Mouse (Mus musculus): ENCODE results near the gene Kcnq1.
A peak's percentile ranks its signal among the peaks of the same experiment; 100 is the strongest.

The Kcnq1 gene

DNA sequence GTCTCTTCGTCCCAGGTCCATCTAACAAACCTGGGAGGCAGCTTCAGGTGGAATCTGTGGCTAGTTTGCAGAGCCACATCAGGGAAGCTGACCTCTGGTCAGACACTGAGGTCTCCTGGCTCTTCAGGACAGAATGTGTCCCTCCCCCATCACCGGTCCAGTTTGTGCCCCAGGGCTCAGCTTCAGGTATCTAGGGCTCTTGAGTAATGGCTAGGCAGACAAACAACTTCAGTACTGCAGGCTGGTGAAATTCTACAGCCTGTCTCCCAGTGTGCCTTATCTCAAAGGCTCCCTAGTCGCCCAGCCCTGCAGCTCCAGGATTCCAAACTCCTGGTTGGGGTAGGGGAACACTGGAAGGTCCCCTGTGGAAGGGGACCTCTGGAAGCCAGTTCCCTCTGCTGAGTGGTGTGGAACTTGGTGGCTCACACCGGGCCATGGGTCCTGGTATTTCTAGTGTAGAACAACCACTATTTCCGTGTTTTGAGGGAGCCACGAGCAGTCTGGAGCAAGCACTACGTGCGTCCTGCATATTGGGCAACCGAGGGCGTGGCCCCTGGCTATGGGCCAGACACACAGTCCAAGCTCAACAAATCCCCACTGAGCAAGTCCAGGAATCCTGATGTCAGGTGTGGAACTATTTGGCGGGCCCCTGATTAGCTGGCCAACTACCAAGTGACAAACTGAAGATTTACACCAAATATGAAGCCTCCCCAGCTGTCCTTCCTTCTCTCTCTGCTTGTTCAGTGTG lies 207.6 kb downstream of the Kcnq1 start:
- DNase-seq (ENCODE audit: low spot score), result peak; percentile 87

- no peak for DNase-seq (ENCODE audit: low spot score)
Observed at GRCm38 (mm10) chr7:143318512-143318911, 212.3 kb downstream of the Kcnq1 start.

DNA sequence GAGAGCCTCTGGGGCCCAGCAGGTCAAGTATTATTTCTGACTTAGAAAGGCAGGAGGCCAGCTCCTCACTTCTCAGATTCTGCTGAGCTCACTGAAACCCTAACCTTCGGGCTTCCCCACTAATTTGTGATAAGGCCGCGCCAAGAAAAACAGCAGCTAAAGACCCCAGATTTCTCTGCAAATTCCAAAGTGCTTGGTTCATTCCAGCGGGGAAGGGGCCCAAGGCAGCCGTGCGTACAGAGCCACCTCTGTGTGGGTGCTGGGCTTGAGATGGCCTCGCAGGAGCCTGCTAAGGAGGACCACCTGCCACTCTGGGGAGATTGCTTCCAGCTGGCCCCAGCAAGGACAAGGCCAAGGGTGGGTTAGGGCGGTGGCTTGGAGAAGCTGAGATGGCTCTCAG lies 214.2 kb downstream of the Kcnq1 start:
- peak; percentile 29 for DNase-seq (ENCODE audit: low spot score)

DNA sequence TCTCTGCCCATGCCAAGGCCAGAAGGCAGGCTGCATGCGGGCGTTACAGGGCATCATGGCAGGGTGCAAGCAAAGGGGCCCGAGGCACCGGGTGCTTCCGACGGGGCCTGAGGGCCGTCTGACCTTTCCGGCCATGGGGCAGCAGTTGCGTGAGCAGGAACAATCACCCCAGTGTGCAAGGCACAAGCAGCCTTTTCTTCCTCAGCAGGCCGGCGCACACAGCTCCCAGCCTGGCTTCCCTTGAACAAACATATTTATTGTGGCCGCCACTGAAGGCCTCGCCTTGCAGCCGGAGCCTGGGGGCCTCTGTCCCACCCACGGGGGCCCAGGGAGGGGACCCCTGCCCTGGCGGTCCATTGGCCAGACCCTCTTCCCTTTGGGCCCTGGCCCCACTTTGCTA lies 218.9 kb downstream of the Kcnq1 start:
- DNase-seq (ENCODE audit: low spot score), result no peak

DNA sequence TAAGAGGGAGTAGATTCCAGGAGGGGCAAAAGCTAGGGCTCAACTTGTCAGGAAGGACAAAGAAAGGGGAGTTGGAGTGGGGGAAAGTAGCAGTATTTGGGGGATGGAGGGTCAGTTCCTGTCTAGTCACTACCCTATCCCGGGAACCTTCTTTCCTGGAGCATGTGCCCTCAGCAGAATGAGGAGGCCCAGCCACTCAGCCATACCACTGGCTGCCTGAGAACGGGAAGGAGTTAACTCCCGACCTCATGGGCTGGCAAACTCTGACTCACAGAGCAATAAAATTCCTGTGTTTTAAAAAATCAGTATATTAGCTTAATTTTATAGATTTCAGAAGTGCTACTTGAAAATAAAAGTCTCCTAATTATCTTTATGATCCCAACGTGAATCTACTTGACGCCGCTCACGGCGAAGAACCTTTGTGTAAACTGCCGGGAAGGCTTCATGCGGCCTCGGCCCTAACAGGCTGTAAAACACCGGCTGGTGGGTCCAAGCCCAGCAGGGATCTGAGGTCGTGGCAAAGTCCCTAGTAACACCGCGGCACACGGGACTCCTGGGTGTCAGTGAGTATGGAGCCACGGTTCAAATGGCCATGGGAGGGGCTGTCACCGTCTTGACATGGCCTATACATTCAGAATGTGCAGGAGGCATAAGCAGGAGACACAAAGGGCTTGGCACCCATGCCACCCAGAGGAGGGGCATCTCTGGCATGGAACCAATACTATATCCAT lies 222.2 kb downstream of the Kcnq1 start:
- DNase-seq (ENCODE audit: low spot score), result no peak

GRCm38 (mm10) chr7:143329110-143329810 lies 223.1 kb downstream of the Kcnq1 start:
- DNase-seq (ENCODE audit: low spot score), result no peak

- DNase-seq (ENCODE audit: low spot score), result no peak
Observed at GRCm38 (mm10) chr7:143333040-143333439, 226.9 kb downstream of the Kcnq1 start.

- no peak for DNase-seq (ENCODE audit: low spot score)
Observed at GRCm38 (mm10) chr7:143333604-143334003, 227.4 kb downstream of the Kcnq1 start.

DNA sequence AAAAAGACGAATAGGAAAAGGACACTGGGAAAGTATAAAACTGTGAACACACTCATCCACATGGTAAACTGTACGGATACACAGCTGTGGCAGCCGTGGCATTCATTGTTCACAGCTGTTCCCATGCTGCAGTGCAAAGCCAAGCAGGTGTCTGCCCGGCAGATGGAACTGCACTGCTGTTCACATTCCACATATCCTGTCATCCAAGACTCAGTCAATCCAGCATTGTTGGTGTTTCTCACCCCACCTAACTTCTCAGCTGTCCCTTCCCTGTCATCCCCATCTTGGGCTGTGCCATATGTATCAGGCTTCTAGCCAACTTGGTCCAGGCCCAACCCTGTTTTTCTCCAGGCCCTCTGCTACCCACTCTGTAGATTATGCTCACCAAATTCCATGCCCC lies 232.5 kb downstream of the Kcnq1 start:
- DNase-seq (ENCODE audit: low spot score), result no peak

DNA sequence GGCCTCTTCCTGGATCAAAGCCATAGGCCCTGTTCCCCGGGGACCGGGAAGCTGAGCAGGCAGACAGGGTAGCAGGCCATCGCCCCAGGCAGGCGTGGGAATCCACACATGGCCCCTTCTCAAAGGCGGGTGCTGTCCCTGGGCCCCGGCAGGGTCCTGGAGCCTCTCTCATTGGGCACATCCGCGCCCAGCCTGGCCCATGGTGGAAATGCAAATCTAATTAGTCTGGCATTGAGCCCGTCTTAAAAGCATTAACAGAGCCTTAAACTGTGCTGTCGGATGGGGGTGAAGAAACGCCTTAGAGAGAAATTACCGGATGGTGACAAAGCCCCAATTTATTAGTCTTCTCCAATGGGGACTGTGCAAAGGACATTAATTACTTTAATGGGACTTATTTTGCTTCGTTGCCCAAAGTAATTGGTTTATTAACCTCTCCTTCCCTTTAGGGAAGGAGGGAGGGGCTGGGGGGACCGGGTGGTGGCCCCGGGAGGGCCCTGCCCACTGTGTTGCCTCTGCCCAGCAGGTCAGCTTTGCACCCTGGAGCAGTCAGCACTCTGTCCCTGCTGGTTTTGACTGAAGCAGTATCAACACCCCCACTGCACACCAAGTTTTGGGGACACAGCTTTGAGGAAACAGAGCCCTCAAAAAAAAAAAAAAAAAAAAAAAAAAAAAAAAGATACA lies 234.6 kb downstream of the Kcnq1 start:
- DNase-seq (ENCODE audit: low spot score), result no peak

- DNase-seq (ENCODE audit: low spot score), result peak; percentile 20
Observed at GRCm38 (mm10) chr7:143341301-143341980, 235.3 kb downstream of the Kcnq1 start.

DNA sequence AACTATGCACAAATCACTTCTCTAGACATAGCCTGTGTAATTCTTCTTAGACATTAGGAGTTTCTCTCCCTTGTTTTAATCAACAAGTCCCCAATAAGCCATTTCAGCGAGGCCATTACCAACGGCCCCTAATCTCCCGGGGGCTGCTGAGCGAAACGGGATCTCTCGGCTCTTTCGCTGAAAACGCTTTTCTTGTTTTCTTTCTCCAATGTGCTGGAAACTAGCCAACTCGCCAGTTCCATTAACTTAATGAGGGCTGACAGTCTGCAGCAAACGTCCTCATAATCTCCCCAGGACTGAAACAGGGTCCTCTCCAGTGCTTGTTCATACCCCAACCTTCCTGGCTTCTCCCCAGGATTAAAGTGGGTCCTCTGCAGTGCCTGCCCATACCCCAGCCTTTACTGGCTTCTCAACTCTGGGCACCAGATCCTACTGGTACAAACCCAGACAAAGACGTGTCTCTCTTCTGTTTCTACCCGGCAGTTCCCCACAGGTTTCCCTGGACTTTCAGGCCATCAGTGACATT lies 237.7 kb downstream of the Kcnq1 start:
- no peak for DNase-seq (ENCODE audit: low spot score)

GRCm38 (mm10) chr7:143349287-143349686 lies 243.1 kb downstream of the Kcnq1 start:
- DNase-seq (ENCODE audit: low spot score), result no peak

DNA sequence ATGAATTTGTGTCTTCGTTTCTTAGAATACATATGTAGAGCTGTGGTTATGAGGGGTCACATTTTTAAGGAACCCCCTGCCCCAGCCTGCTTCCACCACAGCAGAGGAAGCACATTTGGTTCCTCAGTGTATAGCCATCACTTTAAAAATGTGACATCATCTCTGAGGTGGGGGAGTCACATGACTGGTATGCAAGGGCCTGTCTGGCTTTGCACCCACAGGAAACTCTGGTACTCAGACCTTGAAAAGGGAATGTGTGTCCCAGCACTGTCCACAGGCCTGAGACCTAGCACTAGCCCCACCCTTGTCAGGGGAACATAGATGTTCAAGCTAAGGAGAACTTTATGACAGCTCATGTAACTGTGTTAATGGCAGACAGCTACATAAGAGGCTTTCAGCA lies 243.7 kb downstream of the Kcnq1 start:
- no peak for DNase-seq (ENCODE audit: low spot score)

DNA sequence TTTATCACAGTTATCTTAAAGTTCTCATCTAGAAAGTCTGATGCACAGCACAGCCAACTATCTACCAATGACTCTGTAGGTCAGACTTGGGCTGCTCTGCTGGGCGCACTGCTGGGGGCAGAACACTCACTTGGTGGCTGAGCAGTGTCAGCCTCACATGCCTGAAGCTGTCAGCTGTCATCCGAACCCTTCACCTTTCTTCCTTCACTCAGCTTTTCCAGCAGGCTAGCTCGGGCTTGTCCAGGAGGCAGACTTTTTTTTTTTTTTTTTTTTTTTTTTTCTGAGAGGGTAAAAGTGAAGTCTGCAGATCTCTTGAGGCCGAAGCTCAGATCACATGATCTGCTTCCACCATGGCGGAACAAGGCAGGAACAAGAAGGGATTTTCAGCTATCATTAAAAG lies 249.7 kb downstream of the Kcnq1 start:
- no peak for DNase-seq (ENCODE audit: low spot score)

DNA sequence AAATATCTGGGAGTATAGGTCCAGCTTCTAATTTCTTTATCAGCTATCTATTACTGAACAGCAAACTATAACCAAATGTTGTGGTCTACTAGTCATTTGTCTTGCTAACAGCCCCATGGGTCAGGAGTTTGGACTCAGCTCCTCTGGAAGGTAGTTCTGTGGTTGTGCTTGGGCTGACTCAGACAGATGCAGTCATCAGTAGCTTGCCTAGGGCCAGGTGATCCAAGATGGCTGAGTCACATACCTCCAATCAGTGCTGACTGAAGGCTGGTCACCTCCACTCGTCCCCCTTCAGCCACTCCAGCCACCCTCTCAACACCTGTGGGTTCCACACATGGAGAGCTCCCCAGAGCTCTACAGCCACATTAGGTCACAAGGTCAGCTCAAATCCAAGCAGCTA lies 250.9 kb downstream of the Kcnq1 start:
- DNase-seq (ENCODE audit: low spot score), result no peak

DNA sequence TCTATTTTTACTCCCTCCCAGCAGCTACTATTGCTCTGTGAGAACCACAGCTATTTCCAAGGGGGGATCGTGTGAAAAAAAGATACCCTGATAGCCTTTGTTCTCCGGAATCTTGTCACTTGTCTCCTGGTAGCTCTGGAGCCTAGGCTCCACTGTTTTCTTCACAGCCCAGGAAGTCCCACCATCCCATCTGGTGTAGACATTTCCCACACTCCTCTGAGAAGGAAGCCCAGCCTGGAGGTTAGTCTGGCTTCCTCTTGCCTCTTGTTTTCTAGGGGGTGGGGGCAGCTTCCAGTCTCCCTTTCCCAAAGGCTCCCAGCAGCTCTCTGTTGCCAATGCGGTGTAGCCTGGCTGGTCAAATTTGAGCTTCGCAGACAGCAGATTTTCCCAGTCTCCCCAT lies 251.7 kb downstream of the Kcnq1 start:
- DNase-seq (ENCODE audit: low spot score), result no peak

DNA sequence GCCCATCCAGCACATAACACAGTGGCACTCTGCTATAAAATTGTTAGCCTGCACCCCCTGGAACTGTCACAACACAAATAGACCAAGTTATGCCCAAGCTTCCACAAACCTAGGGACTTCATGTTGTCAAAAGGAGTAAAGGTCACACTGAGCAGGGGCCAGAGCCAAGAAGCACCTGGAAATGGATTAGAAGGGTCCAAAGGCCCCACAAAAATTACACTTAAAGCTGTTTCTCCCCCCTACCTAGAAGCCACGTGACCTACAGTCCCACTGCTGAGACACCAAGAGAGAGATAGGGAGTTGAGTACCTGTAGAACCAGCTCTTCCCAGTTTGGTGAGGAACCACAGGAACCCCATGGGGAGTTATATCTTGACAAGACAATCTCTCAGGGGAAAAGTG lies 253.6 kb downstream of the Kcnq1 start:
- DNase-seq (ENCODE audit: low spot score), result no peak

DNA sequence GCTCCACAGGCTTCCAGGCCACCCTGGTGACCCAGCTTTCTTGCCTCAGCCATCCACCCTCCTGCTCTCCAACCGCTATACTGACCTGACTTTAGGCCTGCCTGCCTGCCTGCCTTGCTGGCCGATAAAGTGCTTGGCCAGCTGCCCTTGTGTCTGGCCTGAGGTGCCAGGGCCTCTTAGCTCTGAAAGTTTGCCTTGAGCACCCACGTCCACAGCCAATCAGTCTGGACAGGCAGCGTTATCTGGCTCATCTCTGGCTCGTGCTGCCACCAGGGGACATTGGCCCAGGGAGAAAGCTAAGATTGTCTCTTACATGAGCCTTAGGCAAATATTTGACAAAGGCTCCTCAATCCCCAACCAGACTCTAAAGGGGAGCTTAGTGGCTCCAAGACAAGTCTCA lies 254.6 kb downstream of the Kcnq1 start:
- DNase-seq (ENCODE audit: low spot score), result peak; percentile 73

DNA sequence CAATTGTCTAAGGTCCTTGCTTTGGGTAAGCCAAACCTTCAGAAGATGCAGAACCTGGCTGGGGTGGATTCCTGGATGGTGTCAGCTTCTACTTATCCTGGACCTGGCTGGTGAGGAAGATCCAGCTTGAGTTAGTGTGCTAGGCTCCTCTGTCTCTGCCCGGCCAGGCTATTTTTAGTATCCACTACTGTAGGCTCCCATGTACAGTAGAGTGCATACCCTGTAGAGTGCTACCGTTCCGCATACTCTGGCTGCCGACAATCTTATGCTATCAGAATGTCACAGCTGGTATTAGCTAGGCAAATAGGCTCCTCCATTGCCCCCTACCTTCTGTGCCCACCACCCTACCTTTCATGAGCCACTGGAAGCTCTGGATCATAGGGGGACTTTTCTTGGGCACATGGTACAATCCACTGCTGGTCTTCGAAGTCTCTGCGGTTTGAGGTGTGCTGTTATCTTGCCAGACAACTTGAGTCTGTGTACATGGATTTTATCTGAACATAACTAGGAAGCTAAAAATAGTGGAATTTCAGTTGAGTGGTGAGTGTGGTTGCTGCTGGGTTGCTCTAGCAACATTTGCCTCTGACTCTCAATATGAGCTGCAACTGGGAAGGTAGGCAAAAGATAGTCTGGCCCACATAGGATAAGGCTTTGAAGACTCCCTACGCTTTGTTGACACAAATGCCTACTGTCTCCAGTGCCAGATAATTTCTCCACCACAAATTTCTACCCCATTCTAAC lies 258.1 kb downstream of the Kcnq1 start:
- DNase-seq (ENCODE audit: low spot score), result no peak
